Mouse (Mus musculus): ENCODE measurements around the gene Asb2.

GRCm38 (mm10) chr12:103348506-103348905, 7.3 kb downstream of the Asb2 start:
- TF ChIP-seq CHD2 (IDR thresholded peaks at IDR 0.05; ENCODE audit: low read depth, low read length) (no peak), ZC3H11A (IDR thresholded peaks at IDR 0.05; ENCODE audit: borderline replicate concordance, low read depth, low read length) (no peak; the same call in 1 of the 2 replicates), ZNF384 (IDR thresholded peaks at IDR 0.05; ENCODE audit: low read depth, low read length) (no peak), MAFK (IDR thresholded peaks at IDR 0.05; ENCODE audit: insufficient read depth, low read depth, low read length) (no peak)

Measured in ES-E14 (cell line).